Mouse (Mus musculus): Measurements from ENCODE around the gene Plce1. TPM values are rescaled to one million over a fixed set of nuclear protein-coding genes. Genes with fewer than 3 reads are reported as not detected.

Gene Plce1
- total and polyA plus RNA-seq, 3 experiments, result not detected

- Histone ChIP-seq H3K4me1 (ENCODE audit: control insufficient read depth in 1 of 2, insufficient read depth in 2 of 2, low read length in 2 of 2) (no peaks in the 10 kb centered on the region), H3K27ac (ENCODE audit: control insufficient read depth, low read depth, low read length) (no peak overlapping the region), H3K9ac (ENCODE audit: control insufficient read depth, low read depth, low read length, poor library complexity, severe bottlenecking) (no peak overlapping the region), H3K9me3 (replicated peaks; ENCODE audit: insufficient read depth, low read length) (no peaks in the 10 kb centered on the region), H3K36me3 (ENCODE audit: control insufficient read depth in 1 of 2, insufficient read depth in 2 of 2, low read length in 2 of 2) (no peaks in the 10 kb centered on the region), H3K27me3 (ENCODE audit: control insufficient read depth in 1 of 2, insufficient read depth in 2 of 2, low read length in 2 of 2) (no peaks in the 10 kb centered on the region), H3K4me3 (ENCODE audit: control insufficient read depth in 1 of 2, insufficient read depth in 1 of 2, low read depth in 2 of 2, low read length in 2 of 2) (no peak overlapping the region), H3K79me2 (ENCODE audit: control insufficient read depth, insufficient read depth, low read length, poor library complexity) (no peaks in the 10 kb centered on the region)
- DNase-seq (ENCODE audit: low read depth, low spot score), result peak; percentile 2
- no peak for TF ChIP-seq GABPA (IDR thresholded peaks at IDR 0.05; ENCODE audit: low read depth, low read length)
- no peak for TF ChIP-seq GATA1 (IDR thresholded peaks at IDR 0.05; ENCODE audit: low read depth, low read length)
- TF ChIP-seq TCF12 (IDR thresholded peaks at IDR 0.05; ENCODE audit: low read depth, low read length), result no peak
- TF ChIP-seq MYB (IDR thresholded peaks at IDR 0.05; ENCODE audit: low read depth, low read length), result no peak
- no peak for TF ChIP-seq RCOR1 (IDR thresholded peaks at IDR 0.05; ENCODE audit: low read depth, low read length)
- TF ChIP-seq KAT2A (conservative IDR thresholded peaks at IDR 0.05; ENCODE audit: low read depth, low read length), result no peak
- TF ChIP-seq USF1 (IDR thresholded peaks at IDR 0.05; ENCODE audit: low read depth, low read length), result no peak
- TF ChIP-seq ZKSCAN1 (IDR thresholded peaks at IDR 0.05; ENCODE audit: low read depth, low read length), result no peak
- TF ChIP-seq CHD1 (IDR thresholded peaks at IDR 0.05; ENCODE audit: low read depth, low read length), result no peak
- TF ChIP-seq CHD2 (IDR thresholded peaks at IDR 0.05; ENCODE audit: low read length), result no peak
- no peak for TF ChIP-seq MYC (IDR thresholded peaks at IDR 0.05; ENCODE audit: low read depth, low read length)
- TF ChIP-seq TAL1 (IDR thresholded peaks at IDR 0.05; ENCODE audit: low read length), result no peak
- TF ChIP-seq UBTF (IDR thresholded peaks at IDR 0.05; ENCODE audit: borderline replicate concordance, insufficient read depth, low read depth, low read length), result no peak
- TF ChIP-seq POLR2AphosphoS2 (IDR thresholded peaks at IDR 0.05; ENCODE audit: low read length), result no peak
- no peak for TF ChIP-seq MXI1 (IDR thresholded peaks at IDR 0.05; ENCODE audit: low read depth, low read length)
These were observed 116.5 kb downstream of the Plce1 start for GRCm38 (mm10) chr19:38597392-38597791.

- Histone ChIP-seq H3K36me3 (ENCODE audit: control insufficient read depth in 1 of 2, insufficient read depth in 2 of 2, low read length in 2 of 2) (no peaks in the 10 kb centered on the region), H3K4me3 (ENCODE audit: control insufficient read depth in 1 of 2, insufficient read depth in 1 of 2, low read depth in 2 of 2, low read length in 2 of 2) (no peak overlapping the region), H3K4me1 (ENCODE audit: control insufficient read depth in 1 of 2, insufficient read depth in 2 of 2, low read length in 2 of 2) (no peaks in the 10 kb centered on the region), H3K9ac (ENCODE audit: control insufficient read depth, low read depth, low read length, poor library complexity, severe bottlenecking) (no peak overlapping the region), H3K27ac (ENCODE audit: control insufficient read depth, low read depth, low read length) (no peak overlapping the region), H3K79me2 (ENCODE audit: control insufficient read depth, insufficient read depth, low read length, poor library complexity) (no peaks in the 10 kb centered on the region), H3K9me3 (replicated peaks; ENCODE audit: insufficient read depth, low read length) (no peaks in the 10 kb centered on the region), H3K27me3 (ENCODE audit: control insufficient read depth in 1 of 2, insufficient read depth in 2 of 2, low read length in 2 of 2) (no peaks in the 10 kb centered on the region)
- DNase-seq (ENCODE audit: low read depth, low spot score), result no peak
- TF ChIP-seq NRF1 (IDR thresholded peaks at IDR 0.05; ENCODE audit: insufficient read depth, low read depth, low read length, poor library complexity, severe bottlenecking) (no peak), E2F4 (IDR thresholded peaks at IDR 0.05; ENCODE audit: borderline replicate concordance, low read depth, low read length) (no peak)
These were observed 118.1 kb downstream of the Plce1 start for GRCm38 (mm10) chr19:38599001-38599400.
